Mouse (Mus musculus) kidney, embryonic 14.5 days (tissue): Measurements from ENCODE around the gene Tmem120b. TPM values are rescaled to one million over a fixed set of nuclear protein-coding genes. Genes with fewer than 3 reads are reported as not detected.

ENCODE experiments used
- ATAC-seq: fragments of 200-750 bp; cut with Nextera tagmentation; 2 replicates; pipeline ENCODE4 v1.8.0; 2017; ENCODE audit warnings: moderate number of reproducible peaks, mild to moderate bottlenecking, moderate TSS enrichment, moderate library complexity; ENCODE audit not compliant: low FRiP score, low TSS enrichment
- H3K27ac ChIP-seq: fragments of 300-500 bp; sonication (generic); 2 replicates; pipeline ENCODE4 v1.5.1; 2014; ENCODE audit warnings: low read depth, mild to moderate bottlenecking, low read length, moderate library complexity, mixed read lengths
- H3K27me3 ChIP-seq: fragments of 300-500 bp; sonication (generic); 2 replicates; pipeline ENCODE4 v1.6.1; 2014; ENCODE audit warnings: mild to moderate bottlenecking, low read length; ENCODE audit not compliant: control insufficient read depth, insufficient read depth
- H3K36me3 ChIP-seq: fragments of 300-500 bp; sonication (generic); 2 replicates; pipeline ENCODE4 v1.6.1; 2014; ENCODE audit warnings: low read length, mixed read lengths; ENCODE audit not compliant: control insufficient read depth, insufficient read depth
- H3K4me1 ChIP-seq: fragments of 300-500 bp; sonication (generic); 2 replicates; pipeline ENCODE4 v1.6.1; 2014; ENCODE audit warnings: low read length, mixed read lengths; ENCODE audit not compliant: control insufficient read depth, insufficient read depth
- H3K4me2 ChIP-seq: fragments of 300-500 bp; sonication (generic); replicated peaks from 2 replicates; pipeline ENCODE4 v1.6.1; 2014; ENCODE audit warnings: low read depth, mild to moderate bottlenecking, low read length
- H3K4me3 ChIP-seq: fragments of 300-500 bp; sonication (generic); 2 replicates; pipeline ENCODE4 v1.5.1; 2014; ENCODE audit warnings: mild to moderate bottlenecking, low read length
- H3K9ac ChIP-seq: fragments of 300-500 bp; sonication (generic); 2 replicates; pipeline ENCODE4 v1.6.1; 2014; ENCODE audit warnings: low read depth, mild to moderate bottlenecking, low read length, moderate library complexity
- H3K9me3 ChIP-seq: fragments of 300-500 bp; sonication (generic); 2 replicates; pipeline ENCODE4 v1.6.1; 2016; ENCODE audit warnings: low read length; ENCODE audit not compliant: control insufficient read depth
- WGBS: fragments of 180-500 bp; shearing (Covaris S2); extraction: QIAGEN DNeasy Blood & Tissue Kit; methylation state at CpG from one replicate; pipeline ENCODE4 v1.1.7; 2014; 5-methylcytosine and 5-hydroxymethylcytosine counted together
- polyA plus RNA-seq: library from polyadenylated mRNA; unstranded; fragments of >200 nt; fragmentation: Nextera tagmentation; extraction: Ambion mirVana; gene quantifications from 2 replicates; pipeline ENCODE4 v1.2.1, GENCODE M21; 2014

The Tmem120b gene
- polyA plus RNA-seq, 1 experiment from 2014 or later = 12.0 TPM

- no peak overlapping the region for H3K9ac ChIP-seq
- peaks cover 63% of the 10 kb centered on the region for H3K4me1 ChIP-seq
- peaks cover 13% of the 10 kb centered on the region; the same call in 1 of the 2 replicates for H3K36me3 ChIP-seq
- H3K9me3 ChIP-seq = no peaks in the 10 kb centered on the region
- no peak for ATAC-seq
- no peaks in the 10 kb centered on the region for H3K27me3 ChIP-seq
- H3K4me2 ChIP-seq = peak overlapping the region; percentile 77
- peak overlapping the region; percentile 100; the same call in 1 of the 2 replicates for H3K27ac ChIP-seq
- 22% methylated on average over 18 of the region's 18 CpGs for WGBS
- no peak overlapping the region for H3K4me3 ChIP-seq
Observed at GRCm38 (mm10) chr5:123133083-123133783, 65.0 kb downstream of the Tmem120b start.

GRCm38 (mm10) chr5:123133784-123134143, 65.5 kb downstream of the Tmem120b start:
- peak overlapping the region; percentile 100; the same call in 1 of the 2 replicates for H3K27ac ChIP-seq
- H3K4me1 ChIP-seq = peaks cover 61% of the 10 kb centered on the region
- H3K27me3 ChIP-seq = no peaks in the 10 kb centered on the region
- no peak overlapping the region for H3K4me2 ChIP-seq
- H3K9me3 ChIP-seq = no peaks in the 10 kb centered on the region
- peaks cover 13% of the 10 kb centered on the region; the same call in 1 of the 2 replicates for H3K36me3 ChIP-seq
- 27% methylated on average over 7 of the region's 7 CpGs for WGBS
- H3K4me3 ChIP-seq = no peak overlapping the region
- ATAC-seq = no peak
- H3K9ac ChIP-seq = no peak overlapping the region

- peak overlapping the region; percentile 96 for H3K4me3 ChIP-seq
- H3K27ac ChIP-seq = peak overlapping the region; percentile 100
- WGBS = 45% methylated on average over 13 of the region's 13 CpGs
- H3K4me1 ChIP-seq = peaks cover 58% of the 10 kb centered on the region
- no peak for ATAC-seq
- peak overlapping the region; percentile 100; the same call in 1 of the 2 replicates for H3K9ac ChIP-seq
- H3K36me3 ChIP-seq = peaks cover 13% of the 10 kb centered on the region; the same call in 1 of the 2 replicates
- H3K27me3 ChIP-seq = no peaks in the 10 kb centered on the region
- no peaks in the 10 kb centered on the region for H3K9me3 ChIP-seq
- peak overlapping the region; percentile 100; the same call in 1 of the 2 replicates for H3K4me2 ChIP-seq
Observed at GRCm38 (mm10) chr5:123134186-123134874, 66.1 kb downstream of the Tmem120b start.

GRCm38 (mm10) chr5:123134875-123135382, 66.7 kb downstream of the Tmem120b start:
- H3K4me2 ChIP-seq = peak overlapping the region; percentile 100
- peak overlapping the region; percentile 96 for H3K4me3 ChIP-seq
- no peak for ATAC-seq
- peaks cover 58% of the 10 kb centered on the region for H3K4me1 ChIP-seq
- peak overlapping the region; percentile 100 for H3K9ac ChIP-seq
- no peaks in the 10 kb centered on the region for H3K9me3 ChIP-seq
- peaks cover 13% of the 10 kb centered on the region; the same call in 1 of the 2 replicates for H3K36me3 ChIP-seq
- H3K27ac ChIP-seq = peak overlapping the region; percentile 100
- H3K27me3 ChIP-seq = no peaks in the 10 kb centered on the region
- WGBS = 16% methylated on average over 8 of the region's 8 CpGs

- H3K36me3 ChIP-seq = peaks cover 13% of the 10 kb centered on the region; the same call in 1 of the 2 replicates
- H3K27ac ChIP-seq = peak overlapping the region; percentile 100
- peak overlapping the region; percentile 100 for H3K9ac ChIP-seq
- H3K4me1 ChIP-seq = peaks cover 58% of the 10 kb centered on the region
- H3K9me3 ChIP-seq = no peaks in the 10 kb centered on the region
- peak overlapping the region; percentile 96 for H3K4me3 ChIP-seq
- H3K4me2 ChIP-seq = peak overlapping the region; percentile 100
- H3K27me3 ChIP-seq = no peaks in the 10 kb centered on the region
- 2% methylated on average over 30 of the region's 30 CpGs for WGBS
- ATAC-seq = 0 out of 2 replicates have a peak, but pooled peaks have one; percentile 8
Observed at GRCm38 (mm10) chr5:123135471-123136360, 67.5 kb downstream of the Tmem120b start.

- no peaks in the 10 kb centered on the region for H3K27me3 ChIP-seq
- no peak for ATAC-seq
- WGBS = 3% methylated on average over 13 of the region's 13 CpGs
Observed at GRCm38 (mm10) chr5:123136361-123137043, 68.3 kb downstream of the Tmem120b start.

GRCm38 (mm10) chr5:123137044-123137909, 69.1 kb downstream of the Tmem120b start:
- Histone ChIP-seq H3K4me2 (peak overlapping the region; percentile 100), H3K4me1 (peaks cover 49% of the 10 kb centered on the region), H3K27me3 (no peaks in the 10 kb centered on the region), H3K9me3 (no peaks in the 10 kb centered on the region), H3K36me3 (peaks cover 13% of the 10 kb centered on the region; the same call in 1 of the 2 replicates), H3K27ac (peak overlapping the region; percentile 100), H3K4me3 (peak overlapping the region; percentile 96), H3K9ac (peak overlapping the region; percentile 100)
- WGBS = 5% methylated on average over 20 of the region's 20 CpGs
- no peak for ATAC-seq

More at GRCm38 (mm10) chr5:123136361-123137043, 68.3 kb downstream of the Tmem120b start:
- Histone ChIP-seq H3K4me2 (peak overlapping the region; percentile 100), H3K27ac (peak overlapping the region; percentile 100), H3K36me3 (peaks cover 13% of the 10 kb centered on the region; the same call in 1 of the 2 replicates), H3K9me3 (no peaks in the 10 kb centered on the region), H3K4me1 (peaks cover 57% of the 10 kb centered on the region), H3K4me3 (peak overlapping the region; percentile 96), H3K9ac (peak overlapping the region; percentile 100)
